Mouse (Mus musculus) hematopoietic stem cell, adult 5-6 weeks (primary cell): Measurements from ENCODE around the gene Uvrag. TPM values are rescaled to one million over a fixed set of nuclear protein-coding genes. Genes with fewer than 3 reads are reported as not detected.

Experiments used
- ATAC-seq, 2 experiments: fragments of 125-278 bp in 1 of 2; replicated peaks in 1 of 2; 2 replicates each; pipeline ENCODE4 v1.8.0; 2016 to 2017; ENCODE audit warnings: inconsistent platforms in 2 of 2, mild to moderate bottlenecking in 2 of 2, moderate number of reproducible peaks in 2 of 2, low read depth in 1 of 2, moderate TSS enrichment in 1 of 2; ENCODE audit not compliant: low FRiP score in 2 of 2, poor library complexity in 2 of 2, severe bottlenecking in 2 of 2, insufficient read depth in 1 of 2, low TSS enrichment in 1 of 2
- total RNA-seq: library from RNA; stranded (forward); fragments of 172-1452, 232-1000 nt; gene quantifications from 2 replicates; pipeline ENCODE4 v1.2.3, GENCODE M21; 2017

Uvrag gene
- total RNA-seq, 1 experiment from 2014 or later, result 34.4 TPM

- ATAC-seq, result no peak
Observed at GRCm38 (mm10) chr7:99149017-99149416, 8.1 kb upstream of the Uvrag start.

GRCm38 (mm10) chr7:99147494-99147893 is 6.6 kb upstream of the Uvrag start:
- ATAC-seq, result no peak

GRCm38 (mm10) chr7:99146906-99147305 is 6.0 kb upstream of the Uvrag start:
- ATAC-seq, result peak; percentile 25 to 49; a peak in 2 of 4 replicates

- no peak for ATAC-seq
Observed at GRCm38 (mm10) chr7:99146011-99146410, 5.1 kb upstream of the Uvrag start.

- no peak for ATAC-seq
Observed at GRCm38 (mm10) chr7:99144616-99145015, 3.7 kb upstream of the Uvrag start.

GRCm38 (mm10) chr7:99143244-99143643 is 2.3 kb upstream of the Uvrag start:
- ATAC-seq, result no peak

- no peak for ATAC-seq
Observed at GRCm38 (mm10) chr7:99141919-99142606, 1.1 kb upstream of the Uvrag start.

GRCm38 (mm10) chr7:99140511-99140910 is 430 bp downstream of the Uvrag start:
- no peak for ATAC-seq

GRCm38 (mm10) chr7:99139841-99140491 is 975 bp downstream of the Uvrag start:
- ATAC-seq, result no peak

- no peak for ATAC-seq
Observed at GRCm38 (mm10) chr7:99137541-99137940, 3.4 kb downstream of the Uvrag start.

GRCm38 (mm10) chr7:99136789-99137188 is 4.2 kb downstream of the Uvrag start:
- ATAC-seq, result no peak

- peak; percentile 36 to 38; a peak in 2 of 4 replicates for ATAC-seq
Observed at GRCm38 (mm10) chr7:99133811-99134402, 7.0 kb downstream of the Uvrag start.

GRCm38 (mm10) chr7:99132597-99132996 is 8.3 kb downstream of the Uvrag start:
- ATAC-seq, result no peak

GRCm38 (mm10) chr7:99131819-99132353 is 9.1 kb downstream of the Uvrag start:
- no peak for ATAC-seq

GRCm38 (mm10) chr7:99128965-99129364 is 12.0 kb downstream of the Uvrag start:
- peak; percentile 49 to 54; a peak in 1 of 4 replicates for ATAC-seq

- ATAC-seq, result no peak
Observed at GRCm38 (mm10) chr7:99128020-99128950, 12.7 kb downstream of the Uvrag start.

- ATAC-seq, result no peak; a peak in 1 of 4 replicates
Observed at GRCm38 (mm10) chr7:99126057-99126456, 14.9 kb downstream of the Uvrag start.
